8 mouse cellular contexts compared by ENCODE assay signal in genomic region chr10:128338415-128338814, GRCm38 (mm10). TPM values are rescaled to one million over a fixed set of nuclear protein-coding genes. Genes with fewer than 3 reads are reported as not detected.
DNase-seq lines count a peak whose midpoint lies in the region; ATAC-seq lines count a peak whose summit lies in the region.

No protein-coding gene starts in this region.

- peak overlapping the region; percentile 96 for H3K27ac ChIP-seq in kidney, embryonic 15.5 days
- H3K27ac ChIP-seq in hindbrain, embryonic 12.5 days: peak overlapping the region; percentile 93
- H3K27ac ChIP-seq in midbrain, embryonic 12.5 days (replicated peaks): peak overlapping the region; percentile 89

- H3K4me3 ChIP-seq in kidney, embryonic 15.5 days (replicated peaks): peak overlapping the region; percentile 72
- peak overlapping the region; percentile 79 for H3K4me3 ChIP-seq in hindbrain, embryonic 12.5 days
- H3K4me3 ChIP-seq in midbrain, embryonic 12.5 days: peak overlapping the region; percentile 90

- H3K36me3 ChIP-seq in kidney, embryonic 15.5 days: peaks cover 11% of the 10 kb centered on the region
- H3K36me3 ChIP-seq in hindbrain, embryonic 12.5 days: no peaks in the 10 kb centered on the region
- peaks cover 5% of the 10 kb centered on the region for H3K36me3 ChIP-seq in midbrain, embryonic 12.5 days

- H3K9me3 ChIP-seq in kidney, embryonic 15.5 days (replicated peaks): no peaks in the 10 kb centered on the region
- no peaks in the 10 kb centered on the region for H3K9me3 ChIP-seq in hindbrain, embryonic 12.5 days (replicated peaks)
- no peaks in the 10 kb centered on the region for H3K9me3 ChIP-seq in midbrain, embryonic 12.5 days

- H3K4me1 ChIP-seq in kidney, embryonic 15.5 days: peaks cover 37% of the 10 kb centered on the region
- H3K4me1 ChIP-seq in hindbrain, embryonic 12.5 days: peaks cover 21% of the 10 kb centered on the region
- peaks cover 19% of the 10 kb centered on the region for H3K4me1 ChIP-seq in midbrain, embryonic 12.5 days

- no peaks in the 10 kb centered on the region for H3K27me3 ChIP-seq in kidney, embryonic 15.5 days
- H3K27me3 ChIP-seq in hindbrain, embryonic 12.5 days: no peaks in the 10 kb centered on the region
- no peaks in the 10 kb centered on the region for H3K27me3 ChIP-seq in midbrain, embryonic 12.5 days

- H3K4me2 ChIP-seq in kidney, embryonic 15.5 days: peak overlapping the region; percentile 77
- peak overlapping the region; percentile 93 for H3K4me2 ChIP-seq in hindbrain, embryonic 12.5 days (replicated peaks)
- H3K4me2 ChIP-seq in midbrain, embryonic 12.5 days (replicated peaks): peak overlapping the region; percentile 91

- no peak for ATAC-seq in kidney, embryonic 15.5 days (replicated peaks; ENCODE audit: low FRiP score)
- ATAC-seq in hindbrain, embryonic 12.5 days (ENCODE audit: low FRiP score): no peak
- ATAC-seq in midbrain, embryonic 12.5 days (ENCODE audit: low FRiP score, low read depth): no peak
- no peak for ATAC-seq in inflammation-experienced regulatory T-cells, adult 6 months

- 15% methylated on average over 5 of the region's 5 CpGs for WGBS in kidney, embryonic 15.5 days
- WGBS in hindbrain, embryonic 12.5 days: 18% methylated on average over 5 of the region's 5 CpGs
- 30% methylated on average over 5 of the region's 5 CpGs for WGBS in midbrain, embryonic 12.5 days

- peak overlapping the region; percentile 66 for H3K9ac ChIP-seq in kidney, embryonic 15.5 days
- peak overlapping the region; percentile 90 for H3K9ac ChIP-seq in hindbrain, embryonic 12.5 days
- peak overlapping the region; percentile 90 for H3K9ac ChIP-seq in midbrain, embryonic 12.5 days (replicated peaks)

- no peak for DNase-seq in kidney, postnatal 4 days
- peak; percentile 38 for DNase-seq in R1 (ENCODE audit: low read depth, low spot score)
- no peak for DNase-seq in cerebellum, postnatal 25 days
- no peak for DNase-seq in cerebellum, postnatal 36 days

RNA-seq across cellular contexts. Expression of gene Cs, which starts 0.9 kb away (rescaled TPM):
- 200 and 214 TPM in 2 replicates for polyA plus RNA-seq in kidney, embryonic 15.5 days (2015; fragmentation: Nextera tagmentation; extraction: Ambion mirVana)
- polyA plus RNA-seq in hindbrain, embryonic 12.5 days (2016; fragmentation: Nextera tagmentation; extraction: Ambion mirVana): 207 and 208 TPM in 2 replicates
- 205 and 209 TPM in 2 replicates for polyA plus RNA-seq in midbrain, embryonic 12.5 days (2016; fragmentation: Nextera tagmentation; extraction: Ambion mirVana)
- 100 to 1,000 TPM; 138 to 155 (median 155) TPM for polyA plus RNA-seq in inflammation-experienced regulatory T-cells, adult 6 months (2017; shearing (Covaris generic))

RNA-seq across cellular contexts. Expression of gene Cnpy2, which starts 16.2 kb away (rescaled TPM):
- 331 and 361 TPM in 2 replicates for polyA plus RNA-seq in kidney, embryonic 15.5 days (2015; fragmentation: Nextera tagmentation; extraction: Ambion mirVana)
- 242 and 244 TPM in 2 replicates for polyA plus RNA-seq in hindbrain, embryonic 12.5 days (2016; fragmentation: Nextera tagmentation; extraction: Ambion mirVana)
- polyA plus RNA-seq in midbrain, embryonic 12.5 days (2016; fragmentation: Nextera tagmentation; extraction: Ambion mirVana): 219 and 220 TPM in 2 replicates
- polyA plus RNA-seq in inflammation-experienced regulatory T-cells, adult 6 months (2017; shearing (Covaris generic)): 100 to 1,000 TPM; 101 to 106 (median 102) TPM

RNA-seq across cellular contexts. Expression of gene Coq10a, which starts 30.4 kb away (rescaled TPM):
- polyA plus RNA-seq in kidney, embryonic 15.5 days (2015; fragmentation: Nextera tagmentation; extraction: Ambion mirVana): 13.7 TPM in 2 replicates
- polyA plus RNA-seq in hindbrain, embryonic 12.5 days (2016; fragmentation: Nextera tagmentation; extraction: Ambion mirVana): 31.7 and 32.8 TPM in 2 replicates
- polyA plus RNA-seq in midbrain, embryonic 12.5 days (2016; fragmentation: Nextera tagmentation; extraction: Ambion mirVana): 28.6 and 33.6 TPM in 2 replicates
- 10 to 100 TPM; 12.8 to 19.9 (median 17.3) TPM for polyA plus RNA-seq in inflammation-experienced regulatory T-cells, adult 6 months (2017; shearing (Covaris generic))

RNA-seq across cellular contexts. Expression of gene Pan2, which starts 35.3 kb away (rescaled TPM):
- polyA plus RNA-seq in kidney, embryonic 15.5 days (2015; fragmentation: Nextera tagmentation; extraction: Ambion mirVana): 38.4 and 41.7 TPM in 2 replicates
- polyA plus RNA-seq in hindbrain, embryonic 12.5 days (2016; fragmentation: Nextera tagmentation; extraction: Ambion mirVana): 33.5 and 34.1 TPM in 2 replicates
- 39.8 and 41.7 TPM in 2 replicates for polyA plus RNA-seq in midbrain, embryonic 12.5 days (2016; fragmentation: Nextera tagmentation; extraction: Ambion mirVana)
- 10 to 100 TPM; 17.4 to 36.9 (median 27.5) TPM for polyA plus RNA-seq in inflammation-experienced regulatory T-cells, adult 6 months (2017; shearing (Covaris generic))

RNA-seq across cellular contexts. Expression of gene Ankrd52, which starts 38.5 kb away (rescaled TPM):
- 13.6 and 14.5 TPM in 2 replicates for polyA plus RNA-seq in kidney, embryonic 15.5 days (2015; fragmentation: Nextera tagmentation; extraction: Ambion mirVana)
- polyA plus RNA-seq in hindbrain, embryonic 12.5 days (2016; fragmentation: Nextera tagmentation; extraction: Ambion mirVana): 13.6 and 13.7 TPM in 2 replicates
- polyA plus RNA-seq in midbrain, embryonic 12.5 days (2016; fragmentation: Nextera tagmentation; extraction: Ambion mirVana): 12.9 and 13.5 TPM in 2 replicates
- polyA plus RNA-seq in inflammation-experienced regulatory T-cells, adult 6 months (2017; shearing (Covaris generic)): 1 to 10 TPM; 1.7 to 6.7 (median 3.6) TPM
